10 mouse cellular contexts compared by ENCODE assay signal in the genomic region with DNA sequence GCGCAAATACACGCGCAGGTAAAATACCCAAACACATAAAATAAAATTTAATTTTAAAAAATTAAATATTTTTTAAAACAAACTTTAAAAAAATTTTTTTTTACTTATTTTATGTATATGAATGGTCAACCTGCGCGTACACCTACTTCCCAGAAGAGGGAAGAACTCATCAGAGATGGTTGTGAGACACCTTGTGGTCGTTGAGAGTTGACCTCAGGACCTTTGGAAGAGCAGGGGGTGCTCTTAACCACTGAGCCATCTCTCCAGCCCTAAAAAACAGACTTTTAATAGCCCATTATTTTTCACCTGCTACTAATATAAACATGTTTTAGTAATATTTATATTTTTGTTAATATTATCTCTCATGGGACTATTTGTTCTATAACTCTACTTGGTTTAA. TPM values are rescaled to one million over a fixed set of nuclear protein-coding genes. Genes with fewer than 3 reads are reported as not detected.
A peak's percentile ranks its signal among the peaks of the same experiment; 100 is the strongest.
DNase-seq lines count a peak whose midpoint lies in the region; ATAC-seq and TF ChIP-seq lines count a peak whose summit lies in the region.
"Had no signal": no experiment of that assay in that cellular context is flagged by ENCODE, and none has a peak within 500 bp of the region (broad histone marks: within the 10 kb centered on the region; RNA-seq: fewer than 3 reads in every experiment).

No protein-coding gene starts in this region.

- no peaks in the 10 kb centered on the region for H3K9me3 ChIP-seq in intestine, embryonic 14.5 days (ENCODE audit: control insufficient read depth, low read length)
- H3K9me3 ChIP-seq in intestine, embryonic 16.5 days (ENCODE audit: control insufficient read depth, low read length) = no peaks in the 10 kb centered on the region
- H3K9me3 ChIP-seq in E14TG2a.4 (ENCODE audit: low read length) = no peaks in the 10 kb centered on the region
- no peaks in the 10 kb centered on the region for H3K9me3 ChIP-seq in midbrain, embryonic 15.5 days
- H3K9me3 ChIP-seq: heart, embryonic 10.5 days had no signal

- no peak overlapping the region for H3K9ac ChIP-seq in intestine, embryonic 14.5 days (ENCODE audit: low read length)
- no peak overlapping the region for H3K9ac ChIP-seq in intestine, embryonic 16.5 days (ENCODE audit: low read depth, low read length)
- H3K9ac ChIP-seq in midbrain, embryonic 15.5 days = no peak overlapping the region

- no peak for DNase-seq in intestine, embryonic 14.5 days (ENCODE audit: low spot score)
- peak; percentile 20 for DNase-seq in brain, embryonic 14.5 days (ENCODE audit: low read depth)
- no peak for DNase-seq in thymus, adult 18-20 months
- no peak for DNase-seq in left cerebral cortex, postnatal 25 days (ENCODE audit: low spot score in 2 of 2)

- intact Hi-C loops in left cerebral cortex, postnatal 25 days (cut with DNase I) = no loop called here

- H3K27ac ChIP-seq in intestine, embryonic 14.5 days (ENCODE audit: low read depth) = no peak overlapping the region
- H3K27ac ChIP-seq in intestine, embryonic 16.5 days (ENCODE audit: low read length) = no peak overlapping the region
- no peak overlapping the region for H3K27ac ChIP-seq in midbrain, embryonic 15.5 days

- 0 out of 2 replicates have a peak overlapping the region, but pooled peaks have one; percentile 57 for H3K4me3 ChIP-seq in intestine, embryonic 14.5 days (ENCODE audit: low read depth, low read length)
- H3K4me3 ChIP-seq in intestine, embryonic 16.5 days (ENCODE audit: low read length) = no peak overlapping the region
- peak overlapping the region; percentile 74 for H3K4me3 ChIP-seq in E14TG2a.4 (replicated peaks; ENCODE audit: low read length)
- H3K4me3 ChIP-seq in midbrain, embryonic 15.5 days = peak overlapping the region; percentile 24; the same call in 1 of the 2 replicates

- H3K4me1 ChIP-seq in intestine, embryonic 14.5 days (replicated peaks; ENCODE audit: control insufficient read depth, insufficient read depth, low read length) = peaks cover 7% of the 10 kb centered on the region
- peaks cover 4% of the 10 kb centered on the region for H3K4me1 ChIP-seq in intestine, embryonic 16.5 days (ENCODE audit: control insufficient read depth, insufficient read depth, low read length)
- H3K4me1 ChIP-seq in E14TG2a.4 (replicated peaks; ENCODE audit: low read depth, low read length) = peaks cover 69% of the 10 kb centered on the region
- peaks cover 28% of the 10 kb centered on the region for H3K4me1 ChIP-seq in midbrain, embryonic 15.5 days

- TF ChIP-seq POLR2A in brain, embryonic 14.5 days (IDR thresholded peaks at IDR 0.05; ENCODE audit: borderline replicate concordance, extremely low read depth, insufficient read depth, insufficient read length, poor library complexity, severe bottlenecking) = no peak

- peak overlapping the region; percentile 70 for H3K4me2 ChIP-seq in intestine, embryonic 14.5 days (ENCODE audit: low read length)
- H3K4me2 ChIP-seq in intestine, embryonic 16.5 days (ENCODE audit: low read depth, low read length) = no peak overlapping the region
- H3K4me2 ChIP-seq in midbrain, embryonic 15.5 days = peak overlapping the region; percentile 48; the same call in 1 of the 2 replicates

- WGBS in intestine, embryonic 14.5 days = 43% methylated on average over 6 of the region's 6 CpGs
- WGBS in intestine, embryonic 16.5 days = 51% methylated on average over 6 of the region's 6 CpGs
- 34% methylated on average over 6 of the region's 6 CpGs for WGBS in midbrain, embryonic 15.5 days

- H3K36me3 ChIP-seq in intestine, embryonic 14.5 days (ENCODE audit: control insufficient read depth, insufficient read depth, low read length) = no peaks in the 10 kb centered on the region
- no peaks in the 10 kb centered on the region for H3K36me3 ChIP-seq in intestine, embryonic 16.5 days (ENCODE audit: control insufficient read depth, insufficient read depth, low read length)
- no peaks in the 10 kb centered on the region; the same call in 1 of the 2 replicates for H3K36me3 ChIP-seq in E14TG2a.4 (ENCODE audit: insufficient read depth, low read length)
- no peaks in the 10 kb centered on the region for H3K36me3 ChIP-seq in midbrain, embryonic 15.5 days (replicated peaks)

- no peaks in the 10 kb centered on the region for H3K27me3 ChIP-seq in intestine, embryonic 14.5 days (replicated peaks; ENCODE audit: control insufficient read depth, insufficient read depth, low read length)
- no peaks in the 10 kb centered on the region for H3K27me3 ChIP-seq in intestine, embryonic 16.5 days (replicated peaks; ENCODE audit: control insufficient read depth, insufficient read depth, low read length)
- peaks cover 8% of the 10 kb centered on the region for H3K27me3 ChIP-seq in E14TG2a.4 (ENCODE audit: insufficient read depth, low read length)
- peaks cover 3% of the 10 kb centered on the region for H3K27me3 ChIP-seq in midbrain, embryonic 15.5 days (replicated peaks)

- no peak; the same call in 1 of the 2 replicates for TF ChIP-seq CTCF in E14TG2a.4 (conservative IDR thresholded peaks at IDR 0.05; ENCODE audit: low read length)
- TF ChIP-seq CTCF in brain, embryonic 14.5 days (IDR thresholded peaks at IDR 0.05; ENCODE audit: borderline replicate concordance, extremely low read depth, insufficient read depth, insufficient read length) = no peak

- ATAC-seq in intestine, embryonic 14.5 days (replicated peaks; ENCODE audit: low FRiP score, low TSS enrichment, low read depth) = no peak
- ATAC-seq in intestine, embryonic 16.5 days = no peak
- ATAC-seq in midbrain, embryonic 15.5 days (replicated peaks) = no peak

RNA-seq across cellular contexts. Expression of gene Sirt4, which starts 1.1 kb away (rescaled TPM):
- polyA plus RNA-seq in intestine, embryonic 14.5 days (2014; fragmentation: Nextera tagmentation; extraction: Ambion mirVana) = 15.2 and 21.5 TPM in 2 replicates
- polyA plus RNA-seq in intestine, embryonic 16.5 days (2015; fragmentation: Nextera tagmentation; extraction: Ambion mirVana) = 20.4 and 23.1 TPM in 2 replicates
- polyA plus RNA-seq in brain, embryonic 14.5 days (2012; rRNA removed) = 57.3 and 89.4 TPM in 2 replicates
- 31.6 and 32.6 TPM in 2 replicates for polyA plus RNA-seq in midbrain, embryonic 15.5 days (2015; fragmentation: Nextera tagmentation; extraction: Ambion mirVana)
- 10 to 100 TPM; 31.1 to 34.0 TPM for total RNA-seq in left cerebral cortex, postnatal 25 days (2021)

RNA-seq across cellular contexts. Expression of gene Pla2g1b, which starts 17.3 kb away (rescaled TPM):
- 5.0 and 6.3 TPM in 2 replicates for polyA plus RNA-seq in intestine, embryonic 14.5 days (2014; fragmentation: Nextera tagmentation; extraction: Ambion mirVana)
- polyA plus RNA-seq in intestine, embryonic 16.5 days (2015; fragmentation: Nextera tagmentation; extraction: Ambion mirVana) = 1.2 and 1.3 TPM in 2 replicates
- not detected in 2 replicates for polyA plus RNA-seq in brain, embryonic 14.5 days (2012; rRNA removed)
- polyA plus RNA-seq in midbrain, embryonic 15.5 days (2015; fragmentation: Nextera tagmentation; extraction: Ambion mirVana) = not detected in 2 replicates
- total RNA-seq in left cerebral cortex, postnatal 25 days (2021) = not detected
- polyA plus RNA-seq: forebrain, embryonic 14.5 days; limb, embryonic 14.5 days had no signal

RNA-seq across cellular contexts. Expression of gene Pxn, which starts 23.1 kb away (rescaled TPM):
- polyA plus RNA-seq in intestine, embryonic 14.5 days (2014; fragmentation: Nextera tagmentation; extraction: Ambion mirVana) = 16.8 and 19.3 TPM in 2 replicates
- polyA plus RNA-seq in intestine, embryonic 16.5 days (2015; fragmentation: Nextera tagmentation; extraction: Ambion mirVana) = 71.9 and 88.2 TPM in 2 replicates
- polyA plus RNA-seq in brain, embryonic 14.5 days (2012; rRNA removed) = 46.9 and 49.7 TPM in 2 replicates
- 20.4 and 20.9 TPM in 2 replicates for polyA plus RNA-seq in midbrain, embryonic 15.5 days (2015; fragmentation: Nextera tagmentation; extraction: Ambion mirVana)
- total RNA-seq in left cerebral cortex, postnatal 25 days (2021) = 10 to 100 TPM; 19.9 to 21.0 TPM

RNA-seq across cellular contexts. Expression of gene Msi1, which starts 54.0 kb away (rescaled TPM):
- 16.0 and 16.5 TPM in 2 replicates for polyA plus RNA-seq in intestine, embryonic 14.5 days (2014; fragmentation: Nextera tagmentation; extraction: Ambion mirVana)
- polyA plus RNA-seq in intestine, embryonic 16.5 days (2015; fragmentation: Nextera tagmentation; extraction: Ambion mirVana) = 3.0 and 4.5 TPM in 2 replicates
- 232 and 238 TPM in 2 replicates for polyA plus RNA-seq in brain, embryonic 14.5 days (2012; rRNA removed)
- 65.9 and 66.3 TPM in 2 replicates for polyA plus RNA-seq in midbrain, embryonic 15.5 days (2015; fragmentation: Nextera tagmentation; extraction: Ambion mirVana)
- total RNA-seq in left cerebral cortex, postnatal 25 days (2021) = 10 to 100 TPM; 45.2 to 49.2 TPM
